Comparison of ENCODE assay signal across 22 mouse cellular contexts in genomic region chr8:118582185-118582584, GRCm38 (mm10).
A peak's percentile ranks its signal among the peaks of the same experiment; 100 is the strongest.
DNase-seq lines count a peak whose midpoint lies in the region; ATAC-seq and TF ChIP-seq lines count a peak whose summit lies in the region.
"Had no signal": no experiment of that assay in that cellular context is flagged by ENCODE, and none has a peak within 500 bp of the region (broad histone marks: within the 10 kb centered on the region; RNA-seq: fewer than 3 reads in every experiment).

No protein-coding gene starts in this region.

- no peaks in the 10 kb centered on the region for H3K4me1 ChIP-seq in forebrain, postnatal 0 days (ENCODE audit: insufficient read depth)
- no peaks in the 10 kb centered on the region for H3K4me1 ChIP-seq in forebrain, embryonic 10.5 days
- no peaks in the 10 kb centered on the region for H3K4me1 ChIP-seq in hindbrain, postnatal 0 days (ENCODE audit: insufficient read depth, low read length)
- no peaks in the 10 kb centered on the region for H3K4me1 ChIP-seq in hindbrain, embryonic 12.5 days
- H3K4me1 ChIP-seq in testis, adult 2 months (ENCODE audit: control insufficient read depth, insufficient read depth, low read length) = no peaks in the 10 kb centered on the region
- H3K4me1 ChIP-seq: embryonic facial prominence, embryonic 10.5 days; heart, embryonic 12.5 days had no signal

- TF ChIP-seq POLR2A in testis, adult 2 months (IDR thresholded peaks at IDR 0.05; ENCODE audit: control insufficient read depth, low read depth, low read length) = no peak

- H3K4me3 ChIP-seq in forebrain, postnatal 0 days (ENCODE audit: low read depth, low read length) = no peak overlapping the region
- no peak overlapping the region for H3K4me3 ChIP-seq in forebrain, embryonic 10.5 days
- no peak overlapping the region for H3K4me3 ChIP-seq in hindbrain, postnatal 0 days (ENCODE audit: low read length)
- no peak overlapping the region for H3K4me3 ChIP-seq in hindbrain, embryonic 12.5 days
- no peak overlapping the region for H3K4me3 ChIP-seq in testis, adult 2 months (ENCODE audit: control insufficient read depth, low read depth, low read length)
- H3K4me3 ChIP-seq: embryonic facial prominence, embryonic 10.5 days; heart, embryonic 12.5 days had no signal

- no peaks in the 10 kb centered on the region for H3K36me3 ChIP-seq in forebrain, postnatal 0 days (ENCODE audit: insufficient read depth)
- H3K36me3 ChIP-seq in forebrain, embryonic 10.5 days (replicated peaks) = no peaks in the 10 kb centered on the region
- H3K36me3 ChIP-seq in hindbrain, postnatal 0 days (ENCODE audit: insufficient read depth, low read length) = no peaks in the 10 kb centered on the region
- H3K36me3 ChIP-seq in hindbrain, embryonic 12.5 days = no peaks in the 10 kb centered on the region
- no peaks in the 10 kb centered on the region for H3K36me3 ChIP-seq in testis, adult 2 months (ENCODE audit: control insufficient read depth, insufficient read depth, low read length)
- H3K36me3 ChIP-seq: embryonic facial prominence, embryonic 10.5 days; heart, embryonic 12.5 days had no signal

- ATAC-seq in forebrain, postnatal 0 days = no peak
- ATAC-seq in hindbrain, postnatal 0 days = no peak
- ATAC-seq in hindbrain, embryonic 12.5 days (ENCODE audit: low FRiP score) = no peak
- ATAC-seq: CD4-positive, CD25-positive, alpha-beta regulatory T cell, adult 4 months; forebrain, embryonic 14.5 days; hindbrain, embryonic 16.5 days had no signal

- no peak for DNase-seq in forebrain, postnatal 0 days
- no peak for DNase-seq in forebrain, embryonic 10.5 days (ENCODE audit: extremely low spot score, low spot score)
- no peak for DNase-seq in hindbrain, postnatal 0 days (ENCODE audit: low spot score)
- no peak for DNase-seq in testis, postnatal 14 days (ENCODE audit: low spot score)
- DNase-seq in ZHBTc4 (ENCODE audit: low read depth, low spot score) (peak; percentile 59), adipocyte (ENCODE audit: low spot score) (no peak)
- DNase-seq: adrenal gland, adult 8-10 months; adrenal gland, postnatal 36 days; B cell, adult 2 months; cerebellum, adult 2 months; cerebellum, postnatal 10 days; gastrocnemius, postnatal 36 days; heart, adult 18-20 months; heart, postnatal 36 days; kidney, adult 11 months had no signal

- TF ChIP-seq CTCF in forebrain, postnatal 0 days (IDR thresholded peaks at IDR 0.05; ENCODE audit: low read depth) = 0 out of 2 replicates have a peak, but pooled peaks have one; percentile 16
- peak; percentile 29 for TF ChIP-seq CTCF in hindbrain, postnatal 0 days (IDR thresholded peaks at IDR 0.05; ENCODE audit: low read depth)
- peak; percentile 34; the same call in 1 of the 2 replicates for TF ChIP-seq CTCF in testis, adult 2 months (IDR thresholded peaks at IDR 0.05; ENCODE audit: control insufficient read depth, insufficient read depth, insufficient replicate concordance, low read depth, low read length)

- no peaks in the 10 kb centered on the region for H3K27me3 ChIP-seq in forebrain, postnatal 0 days (ENCODE audit: insufficient read depth, low read length)
- no peaks in the 10 kb centered on the region for H3K27me3 ChIP-seq in forebrain, embryonic 10.5 days (ENCODE audit: poor library complexity, severe bottlenecking)
- no peaks in the 10 kb centered on the region for H3K27me3 ChIP-seq in hindbrain, postnatal 0 days (ENCODE audit: insufficient read depth, low read length)
- no peaks in the 10 kb centered on the region for H3K27me3 ChIP-seq in hindbrain, embryonic 12.5 days
- no peaks in the 10 kb centered on the region for H3K27me3 ChIP-seq in testis, adult 2 months (ENCODE audit: control insufficient read depth, insufficient read depth, low read length)
- H3K27me3 ChIP-seq: heart, embryonic 12.5 days had no signal

- WGBS in forebrain, postnatal 0 days = 94% methylated on average over 8 of the region's 8 CpGs
- 93% methylated on average over 8 of the region's 8 CpGs for WGBS in forebrain, embryonic 10.5 days
- 95% methylated on average over 8 of the region's 8 CpGs for WGBS in hindbrain, postnatal 0 days
- WGBS in hindbrain, embryonic 12.5 days = 95% methylated on average over 8 of the region's 8 CpGs

- no peaks in the 10 kb centered on the region for H3K9me3 ChIP-seq in forebrain, postnatal 0 days (ENCODE audit: low read length)
- no peaks in the 10 kb centered on the region for H3K9me3 ChIP-seq in forebrain, embryonic 10.5 days
- H3K9me3 ChIP-seq in hindbrain, postnatal 0 days (ENCODE audit: low read length) = no peaks in the 10 kb centered on the region
- no peaks in the 10 kb centered on the region for H3K9me3 ChIP-seq in hindbrain, embryonic 12.5 days (replicated peaks)
- H3K9me3 ChIP-seq: embryonic facial prominence, embryonic 10.5 days had no signal

- H3K9ac ChIP-seq in forebrain, postnatal 0 days = no peak overlapping the region
- no peak overlapping the region for H3K9ac ChIP-seq in hindbrain, postnatal 0 days (replicated peaks; ENCODE audit: low read length)
- no peak overlapping the region for H3K9ac ChIP-seq in hindbrain, embryonic 12.5 days
- H3K9ac ChIP-seq: heart, embryonic 12.5 days had no signal

- H3K4me2 ChIP-seq in forebrain, postnatal 0 days (ENCODE audit: low read depth) = no peak overlapping the region
- no peak overlapping the region for H3K4me2 ChIP-seq in hindbrain, postnatal 0 days (ENCODE audit: low read depth, low read length)
- H3K4me2 ChIP-seq in hindbrain, embryonic 12.5 days (replicated peaks) = no peak overlapping the region
- H3K4me2 ChIP-seq: heart, embryonic 12.5 days had no signal

- no peak overlapping the region for H3K27ac ChIP-seq in forebrain, postnatal 0 days (ENCODE audit: low read depth, low read length)
- H3K27ac ChIP-seq in forebrain, embryonic 10.5 days = no peak overlapping the region
- no peak overlapping the region for H3K27ac ChIP-seq in hindbrain, postnatal 0 days
- H3K27ac ChIP-seq in hindbrain, embryonic 12.5 days = no peak overlapping the region
- H3K27ac ChIP-seq in testis, adult 2 months (ENCODE audit: control insufficient read depth, insufficient read depth, low read depth, low read length) = no peak overlapping the region
- H3K27ac ChIP-seq: embryonic facial prominence, embryonic 10.5 days had no signal
